Mouse (Mus musculus) heart, adult 18-20 months (tissue): ENCODE data around the gene Dot1l. TPM values are rescaled to one million over a fixed set of nuclear protein-coding genes. Genes with fewer than 3 reads are reported as not detected.
"Not testable (repeated sequence)": the region's sequence is repeated elsewhere in the genome, so short reads cannot be mapped to it uniquely, and the experiment has no call there.

Experiments
- DNase-seq, 2 experiments: peaks; one replicate each; pipeline ENCODE4 v3.0.0; 2021 to 2022; ENCODE audit warnings: mixed read lengths in 1 of 2
- total RNA-seq, 2 experiments: library from RNA; stranded (reverse); gene quantifications; 2 replicates each; pipeline ENCODE4 v1.2.3; 2021

Dot1l gene
- total RNA-seq, 2 experiments from 2014 or later = 11.7 to 14.3 TPM

- no peak for DNase-seq
These were observed 54.1 kb downstream of the Dot1l start for GRCm38 (mm10) chr10:80808985-80809632.

GRCm38 (mm10) chr10:80810084-80810483 lies 55.1 kb downstream of the Dot1l start:
- no peak for DNase-seq

- no peak for DNase-seq
These were observed 57.5 kb downstream of the Dot1l start for GRCm38 (mm10) chr10:80812391-80813041.

- DNase-seq = no peak
These were observed 58.4 kb downstream of the Dot1l start, which contains the start of gene Jsrp1 for GRCm38 (mm10) chr10:80813366-80813765. TSS of gene Jsrp1 (minus strand) at chr10:80813498.

- DNase-seq = no peak
These were observed 59.8 kb downstream of the Dot1l start for GRCm38 (mm10) chr10:80814800-80815199.

- DNase-seq = not testable (repeated sequence)
These were observed 61.3 kb downstream of the Dot1l start for GRCm38 (mm10) chr10:80816303-80816702.

GRCm38 (mm10) chr10:80817164-80817563 lies 62.2 kb downstream of the Dot1l start:
- DNase-seq = no peak

- not testable (repeated sequence) for DNase-seq
These were observed 62.9 kb downstream of the Dot1l start for GRCm38 (mm10) chr10:80817955-80818354.

GRCm38 (mm10) chr10:80818599-80819281 lies 63.7 kb downstream of the Dot1l start:
- DNase-seq = no peak

GRCm38 (mm10) chr10:80819406-80819805 lies 64.4 kb downstream of the Dot1l start:
- DNase-seq = no peak

- DNase-seq = peak in 1 of 2 experiments; percentile 51
These were observed 67.0 kb downstream of the Dot1l start for GRCm38 (mm10) chr10:80821991-80822390.

- DNase-seq = no peak
These were observed 67.5 kb downstream of the Dot1l start for GRCm38 (mm10) chr10:80822528-80822927.

- DNase-seq = no peak
These were observed 68.3 kb downstream of the Dot1l start for GRCm38 (mm10) chr10:80823316-80823715.

GRCm38 (mm10) chr10:80823847-80824643 lies 69.0 kb downstream of the Dot1l start:
- DNase-seq = no peak

- no peak for DNase-seq
These were observed 69.8 kb downstream of the Dot1l start for GRCm38 (mm10) chr10:80824827-80825226.

- DNase-seq = peak; percentile 99 to 100
These were observed 71.4 kb downstream of the Dot1l start, which contains the start of gene Oaz1 for GRCm38 (mm10) chr10:80826151-80827062. TSS of gene Oaz1 (plus strand) at chr10:80826656.

GRCm38 (mm10) chr10:80827063-80827869 lies 72.3 kb downstream of the Dot1l start:
- no peak for DNase-seq

GRCm38 (mm10) chr10:80827870-80828420 lies 72.9 kb downstream of the Dot1l start:
- DNase-seq = peak in 1 of 2 experiments; percentile 32

- DNase-seq = not testable (repeated sequence)
These were observed 73.6 kb downstream of the Dot1l start for GRCm38 (mm10) chr10:80828587-80828986.
